Mouse (Mus musculus): ENCODE results near the gene Map3k21.

GRCm38 (mm10) chr8:125902521-125902920, 7.7 kb upstream of the Map3k21 start:
- no peak for TF ChIP-seq POLR2A (IDR thresholded peaks at IDR 0.05; ENCODE audit: control insufficient read depth, low read depth, low read length)
- no peak for TF ChIP-seq CTCF (IDR thresholded peaks at IDR 0.05; ENCODE audit: control insufficient read depth, insufficient read depth, insufficient replicate concordance, low read depth, low read length)
